Mouse (Mus musculus): Measurements from ENCODE around the gene Tfcp2.

DNA sequence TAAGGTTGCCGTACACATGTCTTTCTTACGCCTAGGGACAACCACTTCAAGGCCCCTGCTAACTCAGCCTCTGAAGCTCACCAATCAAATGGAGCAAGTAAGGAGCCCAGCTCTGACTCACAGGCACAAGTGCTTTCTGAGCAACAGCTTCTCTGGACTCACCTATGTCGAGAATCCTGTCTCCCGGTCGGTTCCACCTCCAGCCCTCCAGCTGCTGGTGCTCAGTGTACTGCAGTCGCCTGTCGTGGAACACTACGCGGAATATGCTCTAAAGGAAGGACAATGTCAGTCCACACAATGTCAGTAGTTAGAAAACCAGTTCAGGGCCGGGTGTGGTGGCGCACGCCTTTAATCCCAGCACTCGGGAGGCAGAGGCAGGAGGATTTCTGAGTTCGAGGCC, 26.4 kb downstream of the Tfcp2 start:
- TF ChIP-seq MAFK (IDR thresholded peaks at IDR 0.05; ENCODE audit: insufficient read depth, low read depth, low read length) (no peak), ZNF384 (IDR thresholded peaks at IDR 0.05; ENCODE audit: low read depth, low read length) (no peak), CHD2 (IDR thresholded peaks at IDR 0.05; ENCODE audit: low read depth, low read length) (no peak)

All from ES-E14 (cell line).